Mouse (Mus musculus): Measurements from ENCODE around the gene Ranbp9.

GRCm38 (mm10) chr13:43447721-43448120 lies 33.4 kb downstream of the Ranbp9 start:
- no peak for TF ChIP-seq CTCF (IDR thresholded peaks at IDR 0.05; ENCODE audit: extremely low read depth, insufficient read depth, insufficient read length, insufficient replicate concordance)
- no peak for TF ChIP-seq POLR2A (IDR thresholded peaks at IDR 0.05; ENCODE audit: low read depth, low read length)
